Mouse (Mus musculus) gastrocnemius, postnatal 10 days (tissue): ENCODE results near the gene Col12a1. TPM values are rescaled to one million over a fixed set of nuclear protein-coding genes. Genes with fewer than 3 reads are reported as not detected.
"Not testable (repeated sequence)": the region's sequence is repeated elsewhere in the genome, so short reads cannot be mapped to it uniquely, and the experiment has no call there.

ENCODE experiments used
- DNase-seq: peaks from one replicate; pipeline ENCODE4 v3.0.0; 2021; ENCODE audit warnings: mixed read lengths
- total RNA-seq, 2 experiments: library from RNA; stranded (reverse); gene quantifications; 2 replicates each; pipeline ENCODE4 v1.2.3; 2021

Col12a1 gene
- total RNA-seq, 2 experiments from 2014 or later: 95.2 to 143 TPM

DNA sequence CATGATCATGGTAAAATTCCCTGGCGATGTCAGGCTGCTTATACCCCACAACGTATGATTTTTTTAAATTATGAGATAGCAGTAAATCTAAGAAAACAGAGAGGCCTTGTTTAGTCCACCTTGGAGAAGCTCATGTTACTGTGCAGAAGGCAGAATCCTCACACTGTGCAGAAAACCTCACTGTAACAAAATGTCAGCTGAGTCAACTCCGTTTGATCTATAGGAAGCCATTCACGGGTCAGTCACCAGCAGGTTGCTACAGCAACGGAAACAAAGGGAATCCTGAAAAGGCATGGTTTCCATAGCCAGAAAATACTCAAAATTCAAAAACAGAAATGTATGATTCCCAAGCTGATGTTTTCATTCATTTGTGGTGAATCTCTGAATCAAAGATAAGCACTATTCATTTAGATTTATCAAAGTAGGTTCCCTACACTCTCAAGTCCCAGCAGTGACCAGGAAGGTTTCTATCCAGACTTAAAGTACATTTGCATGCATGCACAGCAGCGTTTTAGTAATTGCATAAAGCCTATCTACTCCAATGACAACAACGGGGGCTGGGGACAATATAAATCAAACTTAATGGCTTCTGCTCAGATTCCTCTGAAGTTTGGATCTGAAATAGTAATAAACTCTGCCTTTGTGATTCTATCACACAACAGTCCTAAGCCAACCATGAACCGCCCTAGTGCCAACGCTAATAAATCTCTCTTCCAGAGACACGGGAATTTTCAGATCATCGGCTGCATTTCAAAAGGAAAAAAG is 28.7 kb downstream of the Col12a1 start:
- no peak for DNase-seq

DNA sequence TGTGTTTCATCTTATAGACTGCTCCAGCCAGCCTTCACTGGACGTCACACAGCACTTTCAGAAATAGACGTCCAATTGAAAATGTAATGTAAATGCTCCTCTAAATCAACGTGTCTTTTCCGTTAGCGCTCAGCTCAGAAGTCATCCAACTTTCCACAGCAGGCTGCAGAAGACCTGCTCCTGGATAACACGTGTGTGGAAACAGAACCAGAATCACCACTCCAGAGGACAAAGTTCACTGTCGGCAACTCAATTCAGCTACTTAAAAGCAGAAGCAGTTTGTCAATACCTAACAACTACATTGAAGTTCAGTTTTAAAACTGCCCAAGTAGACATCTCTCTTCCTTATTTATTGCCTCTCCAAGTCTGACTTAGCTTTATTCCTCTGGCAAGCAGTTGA is 29.3 kb downstream of the Col12a1 start:
- DNase-seq: no peak

DNA sequence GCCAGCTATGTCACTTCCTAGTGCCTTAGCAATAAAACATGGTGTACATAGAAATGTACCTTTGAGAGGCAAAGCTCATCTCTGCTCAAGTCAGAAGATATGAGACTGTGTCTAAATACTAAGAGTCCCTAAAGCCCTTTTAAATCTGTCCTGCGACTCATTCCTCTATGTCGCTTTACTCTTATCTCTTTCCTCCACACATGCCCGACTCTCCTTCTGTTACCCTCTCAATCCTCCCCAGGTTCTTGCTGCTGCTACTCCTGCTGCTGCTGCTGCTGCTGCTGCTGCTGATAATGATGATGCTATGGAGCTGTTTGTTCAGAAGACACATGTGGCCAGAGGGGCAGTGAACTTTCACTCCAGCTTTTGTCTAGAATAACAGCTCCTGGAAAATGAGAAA is 31.4 kb downstream of the Col12a1 start:
- no peak for DNase-seq

DNA sequence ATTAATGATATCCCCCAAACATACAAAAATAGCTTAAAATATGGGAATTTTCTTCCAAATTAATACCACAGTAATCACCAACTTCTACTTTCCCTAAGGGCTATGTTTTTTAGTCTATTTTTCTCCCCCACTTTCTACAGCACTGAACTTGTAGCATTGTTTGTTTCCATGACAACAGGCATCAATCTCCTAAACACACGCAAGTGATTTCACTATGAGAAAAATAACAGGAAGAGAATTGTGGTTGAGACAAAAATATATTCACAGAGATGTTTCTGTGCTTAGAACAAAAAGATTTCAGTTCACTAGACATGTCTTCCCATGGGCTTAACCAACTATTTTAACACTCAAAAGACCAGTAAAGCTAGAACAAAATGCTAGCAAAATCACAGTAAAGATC is 32.6 kb downstream of the Col12a1 start:
- no peak for DNase-seq

DNA sequence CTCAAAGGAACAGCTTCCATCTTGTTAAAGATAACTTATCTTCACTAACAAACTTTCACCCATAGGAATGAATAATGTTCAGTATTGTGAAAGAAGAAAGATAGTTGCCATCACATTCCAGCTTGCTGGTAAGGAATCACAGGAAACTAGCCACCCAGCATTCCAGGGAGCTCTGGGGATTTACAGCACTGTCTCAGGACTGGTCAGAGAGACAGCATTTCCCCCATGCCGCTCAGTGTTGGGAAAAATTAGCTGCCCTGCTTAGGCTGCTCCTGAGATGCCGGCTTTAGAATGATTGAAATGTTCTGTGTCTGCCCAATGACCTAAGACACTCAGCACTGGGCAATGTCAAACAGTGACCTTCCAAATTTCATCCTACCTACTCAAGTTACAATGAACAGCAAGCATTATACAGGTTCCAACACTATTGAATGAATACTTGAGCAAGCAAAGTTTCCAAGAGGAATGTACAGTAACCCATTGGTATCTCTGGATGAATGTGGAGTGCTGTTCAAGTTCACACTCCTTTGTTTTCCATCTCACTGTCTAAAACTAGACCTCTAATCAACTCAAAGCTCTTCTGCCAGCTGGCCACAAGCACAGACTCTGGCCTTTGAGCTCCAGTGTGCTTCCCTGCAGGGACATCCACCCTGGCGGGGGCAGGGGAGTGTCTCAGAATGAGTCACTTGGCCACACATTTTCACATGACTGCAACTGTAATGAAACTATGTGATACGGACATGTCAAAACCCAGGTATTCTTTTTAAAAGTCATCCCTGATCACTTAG is 38.0 kb downstream of the Col12a1 start:
- peak; percentile 17 for DNase-seq

DNA sequence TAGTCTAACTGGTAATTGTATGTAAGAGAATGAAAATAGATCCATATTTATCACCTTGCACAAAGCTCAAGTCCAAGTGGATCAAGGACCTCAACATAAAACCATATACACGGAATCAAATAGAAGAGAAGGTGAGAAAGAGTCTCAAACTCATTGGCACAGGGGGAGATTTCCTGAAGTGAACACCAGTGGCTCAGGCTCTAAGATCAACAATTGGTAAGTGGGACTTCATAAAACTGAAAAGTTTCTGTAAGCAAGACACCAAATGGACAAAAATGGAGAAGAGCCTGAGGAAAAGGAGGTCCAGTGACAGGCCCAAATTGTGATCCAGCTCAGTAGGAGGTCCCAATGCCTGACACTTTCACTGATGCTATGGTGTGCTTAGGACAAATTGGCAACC is 49.8 kb downstream of the Col12a1 start:
- DNase-seq: not testable (repeated sequence)

DNA sequence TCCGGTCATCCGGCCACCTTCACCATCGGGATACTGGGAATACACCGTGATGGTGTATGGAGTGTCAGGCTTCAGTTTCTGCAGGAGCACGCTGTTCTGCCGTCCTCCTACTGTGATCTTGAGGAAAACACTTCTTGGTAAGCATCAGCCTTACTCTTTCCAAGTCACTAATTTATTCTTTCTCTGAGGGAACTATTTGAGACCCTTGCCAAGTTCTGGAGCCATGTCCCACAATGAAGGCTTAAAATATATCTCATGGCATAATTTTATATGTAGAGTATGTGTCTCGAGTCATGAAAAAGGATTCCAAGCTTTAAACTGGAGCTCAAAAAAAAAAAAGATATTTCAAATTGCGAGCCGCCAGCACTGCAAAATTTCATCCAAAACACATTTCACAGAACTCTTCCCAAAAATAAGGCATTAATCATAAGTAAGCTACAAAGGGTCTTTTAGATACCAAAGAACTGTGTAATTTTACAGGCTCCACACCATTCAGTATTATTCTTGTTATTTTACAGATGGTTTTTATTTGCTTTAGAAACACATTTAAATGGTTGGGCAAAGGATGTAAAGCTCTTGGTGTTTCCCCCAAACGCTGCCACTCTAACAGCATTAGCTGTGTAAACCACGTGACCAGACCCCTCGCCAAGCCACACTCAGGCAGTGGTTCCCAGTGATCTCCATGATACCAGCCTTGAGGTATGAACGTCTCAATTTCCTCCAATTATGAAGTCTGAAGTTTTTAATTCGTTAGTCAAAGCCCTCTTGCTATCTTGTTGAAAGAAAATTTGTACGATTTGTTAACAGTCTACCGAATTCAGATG is 65.1 kb downstream of the Col12a1 start:
- no peak for DNase-seq

DNA sequence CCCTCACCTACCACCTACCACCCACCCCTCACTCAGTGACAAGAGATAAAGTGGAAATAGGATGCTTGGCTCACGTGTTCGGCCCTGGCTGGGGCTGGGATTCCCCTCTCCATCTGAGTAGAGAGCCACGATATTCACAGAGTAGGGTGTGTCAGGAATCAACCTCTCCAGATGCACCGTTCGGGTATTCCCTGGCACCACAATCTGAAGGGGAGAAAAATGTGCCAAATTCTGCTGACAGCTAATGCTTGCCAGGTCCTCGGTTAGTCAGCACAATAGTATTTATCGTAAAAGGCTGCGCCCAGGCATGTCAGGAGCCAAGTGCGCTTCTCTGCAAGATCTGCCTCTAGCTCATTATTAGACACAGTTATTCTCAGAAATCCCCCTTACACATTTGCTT is 70.0 kb downstream of the Col12a1 start:
- DNase-seq: no peak

DNA sequence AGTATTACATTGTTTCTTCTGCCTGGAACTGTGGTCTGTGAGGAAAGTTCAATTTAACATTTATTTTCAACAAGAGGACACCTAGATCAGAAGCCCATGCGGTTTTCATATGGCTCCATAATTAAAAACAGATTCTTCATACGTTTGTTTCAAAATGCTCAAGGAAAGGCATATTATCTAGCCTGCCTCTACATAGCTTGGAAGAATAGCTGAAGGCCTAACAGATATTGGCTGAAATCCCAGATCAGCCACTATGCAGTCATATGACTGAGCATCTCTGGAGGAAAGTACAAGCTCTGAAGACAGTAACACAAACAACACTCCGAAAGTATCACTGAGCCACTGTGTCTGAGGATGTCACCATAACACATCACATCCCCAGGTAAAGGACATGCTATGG is 72.9 kb downstream of the Col12a1 start:
- no peak for DNase-seq

DNA sequence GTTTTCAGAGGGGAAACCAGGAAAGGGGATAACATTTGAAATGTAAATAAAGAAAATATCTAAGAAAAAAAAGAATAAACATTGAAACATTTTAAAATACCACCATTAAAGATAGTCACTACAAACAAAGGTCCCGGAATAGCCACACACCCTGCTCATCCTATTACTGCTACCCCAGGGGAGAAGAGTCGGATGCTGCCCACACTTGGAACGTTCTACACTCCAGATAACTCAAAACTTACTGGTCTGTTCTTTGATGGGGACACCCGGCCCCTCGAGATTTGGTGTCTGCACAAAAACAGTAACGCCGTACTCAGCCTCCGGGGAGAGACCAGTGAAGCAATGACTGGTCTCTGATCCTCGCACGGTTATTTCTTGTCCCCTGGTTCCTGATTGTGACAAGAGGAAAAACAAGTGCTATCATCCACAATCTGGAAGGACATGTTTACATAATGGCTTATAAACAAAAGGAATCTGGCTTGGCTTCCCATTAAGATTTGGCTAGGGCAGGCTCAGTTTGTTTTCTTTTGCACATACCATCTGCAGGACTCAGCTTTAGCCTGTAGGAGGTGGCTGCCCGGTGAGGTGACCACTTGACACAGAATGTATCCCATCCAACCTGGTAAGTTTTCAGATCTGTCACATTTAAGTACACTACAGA is 79.1 kb downstream of the Col12a1 start:
- DNase-seq: no peak

DNA sequence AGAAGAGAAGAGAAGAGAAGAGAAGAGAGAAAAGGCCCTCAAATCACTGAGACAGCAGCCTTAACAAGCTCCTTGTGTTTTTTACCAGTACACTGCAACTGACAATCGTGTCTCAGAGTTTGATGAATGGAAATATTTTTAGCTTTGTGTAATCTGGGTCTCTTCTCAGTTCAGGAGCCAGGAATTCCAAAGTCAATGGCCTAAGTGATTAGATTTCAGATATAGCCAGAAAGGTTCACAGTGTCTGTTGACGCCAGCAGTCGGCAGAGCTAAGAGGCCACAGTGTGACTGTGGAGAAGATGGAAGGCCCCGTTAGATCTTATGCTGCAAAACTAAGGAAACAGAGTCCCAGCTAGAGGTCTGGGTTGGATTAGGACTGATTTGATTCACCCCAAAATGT is 80.8 kb downstream of the Col12a1 start:
- DNase-seq: no peak

DNA sequence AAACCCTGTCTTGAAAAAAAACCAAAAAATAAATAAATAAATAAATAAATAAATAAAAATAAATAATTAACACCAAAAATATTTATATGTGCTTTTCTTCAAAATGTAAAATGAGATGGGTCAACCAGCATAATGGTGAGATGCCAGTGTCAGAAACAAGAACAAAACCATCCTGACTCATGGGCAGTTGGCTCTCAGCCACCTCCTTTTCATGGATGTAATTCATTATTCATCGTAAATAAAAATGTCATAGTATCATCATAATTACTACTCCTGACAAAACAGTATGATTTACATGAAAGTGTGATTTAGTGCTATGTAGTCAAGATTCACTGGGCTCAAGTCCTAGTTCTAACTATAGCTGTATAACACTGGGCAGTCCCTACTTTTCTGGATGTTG is 84.6 kb downstream of the Col12a1 start:
- DNase-seq: no peak

DNA sequence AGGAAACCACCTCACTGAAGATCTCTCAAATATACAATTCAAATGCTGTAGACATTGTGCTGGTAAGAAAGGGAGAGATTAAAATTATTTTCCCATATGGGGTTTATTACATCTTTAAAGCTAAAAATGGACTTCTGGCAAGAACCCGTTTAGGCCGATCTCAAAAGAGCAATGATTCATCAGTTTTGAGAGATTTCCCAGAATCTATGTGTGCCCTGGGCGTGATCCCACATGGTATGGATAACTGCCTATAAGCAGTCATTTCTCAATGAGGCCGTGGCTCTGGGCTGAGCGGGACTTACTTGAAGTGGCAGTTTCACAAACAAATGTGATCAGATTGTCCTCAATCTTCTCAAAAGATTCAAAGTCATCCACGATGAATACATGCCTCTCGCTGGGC is 87.4 kb downstream of the Col12a1 start:
- DNase-seq: no peak

DNA sequence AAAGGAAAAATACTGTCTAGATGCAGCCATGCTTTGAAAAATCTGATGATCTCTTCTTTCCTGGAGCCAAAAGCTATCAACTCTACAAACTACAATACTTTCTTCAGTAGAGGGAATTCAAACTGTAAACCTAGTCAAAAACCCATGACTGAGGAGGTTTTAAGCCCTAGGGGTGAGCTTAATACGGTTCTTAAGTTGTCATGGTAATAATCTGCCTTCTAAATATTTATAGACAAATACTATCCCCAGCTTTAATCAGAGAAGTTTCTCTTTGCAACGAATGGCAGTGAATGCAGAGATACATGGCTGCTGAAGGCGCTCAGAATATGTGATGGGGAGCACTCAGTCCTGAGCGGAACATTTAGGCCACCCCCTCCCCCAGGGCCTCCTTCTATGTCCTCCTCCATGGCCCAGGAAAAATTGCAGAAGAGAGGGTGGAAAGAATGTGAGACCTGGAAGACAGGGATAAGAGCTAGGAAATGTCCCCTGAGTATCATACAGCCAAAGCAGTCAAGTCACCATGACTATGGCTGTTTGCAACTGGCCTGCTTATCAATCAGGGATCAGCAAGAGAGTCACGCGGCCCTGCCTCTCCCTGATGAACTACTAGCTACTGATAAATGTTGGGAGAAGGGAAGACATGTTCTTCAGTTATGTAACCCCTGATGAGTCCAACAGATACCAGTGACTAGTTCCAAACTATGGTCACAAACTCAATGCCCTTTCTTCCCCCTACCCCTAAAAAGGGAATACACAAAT is 99.6 kb downstream of the Col12a1 start:
- DNase-seq: no peak

DNA sequence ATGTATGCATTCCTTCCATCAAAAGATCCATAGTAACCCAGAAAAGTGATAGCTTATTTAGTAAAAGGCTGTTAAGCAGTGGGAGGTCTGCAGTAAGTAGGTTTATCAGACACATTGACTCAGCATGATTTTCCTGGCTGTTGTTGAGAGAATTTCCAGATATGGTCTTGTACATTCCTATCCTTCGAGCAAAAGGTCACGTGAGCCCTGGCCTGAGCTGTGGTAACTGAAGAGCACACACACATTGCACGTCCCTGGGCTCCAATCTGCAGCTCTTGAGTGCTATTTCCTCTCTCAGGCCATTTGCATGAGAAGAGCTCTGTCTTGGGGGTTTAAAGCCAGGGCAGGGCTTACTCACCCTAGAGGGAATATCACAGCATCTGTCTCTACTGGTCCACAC is 101.3 kb downstream of the Col12a1 start:
- no peak for DNase-seq

DNA sequence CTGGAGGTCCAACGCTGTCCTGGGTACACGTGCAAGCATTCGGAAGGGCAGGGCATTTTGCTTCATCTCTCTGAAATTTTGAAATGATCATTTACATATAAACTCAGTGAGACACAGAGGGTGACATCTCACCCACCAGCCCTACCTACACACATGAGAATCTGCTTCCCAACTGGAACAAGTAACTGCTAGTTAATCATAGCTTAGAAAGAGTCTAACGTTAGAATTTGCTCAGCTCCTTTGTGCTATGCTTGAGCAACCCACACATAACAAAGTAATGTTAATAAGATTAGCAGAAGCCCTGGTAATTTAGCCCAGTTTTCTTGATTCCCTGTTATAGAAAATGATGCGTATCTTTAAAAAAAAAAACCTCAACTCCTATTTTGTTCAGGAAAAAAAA is 102.6 kb downstream of the Col12a1 start:
- no peak for DNase-seq

DNA sequence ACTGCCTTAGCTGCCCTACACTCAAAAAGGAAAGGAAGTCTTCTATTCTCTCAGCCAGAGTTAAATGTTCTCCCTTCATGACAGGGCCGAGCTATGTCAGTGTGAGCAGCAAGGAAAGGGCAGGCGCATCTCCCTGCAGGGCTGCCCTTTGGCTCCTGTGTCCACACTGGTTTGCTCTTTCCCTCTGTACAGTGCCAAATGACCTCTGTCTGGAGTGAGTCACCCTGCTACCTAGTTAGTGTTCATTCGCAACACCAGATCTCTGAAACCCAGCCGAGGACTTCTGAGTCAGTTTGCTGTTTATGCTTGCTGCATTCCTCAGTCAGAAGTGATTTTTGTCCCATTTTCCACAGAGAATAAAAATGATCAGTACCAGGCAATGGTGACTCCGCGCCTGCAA is 108.3 kb downstream of the Col12a1 start:
- DNase-seq: peak; percentile 13

DNA sequence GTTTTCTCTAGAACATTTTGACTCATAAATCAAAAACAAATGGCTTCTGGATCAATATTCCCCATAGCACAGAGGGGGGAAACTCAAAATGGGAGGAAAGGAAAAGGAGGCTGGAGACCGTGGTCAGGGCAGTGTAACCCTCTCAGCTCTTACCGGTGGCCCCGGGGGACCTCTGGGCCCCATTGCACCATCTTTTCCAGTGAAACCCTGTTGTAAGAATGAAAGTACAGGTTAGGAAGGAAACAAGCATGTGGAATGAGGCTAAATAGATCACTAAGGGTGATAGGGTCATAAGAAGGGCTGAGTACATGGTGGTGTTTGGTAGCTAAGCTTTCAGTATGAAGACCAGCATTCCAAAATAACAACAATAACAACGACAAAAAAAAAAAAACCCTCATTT is 109.0 kb downstream of the Col12a1 start:
- DNase-seq: no peak

DNA sequence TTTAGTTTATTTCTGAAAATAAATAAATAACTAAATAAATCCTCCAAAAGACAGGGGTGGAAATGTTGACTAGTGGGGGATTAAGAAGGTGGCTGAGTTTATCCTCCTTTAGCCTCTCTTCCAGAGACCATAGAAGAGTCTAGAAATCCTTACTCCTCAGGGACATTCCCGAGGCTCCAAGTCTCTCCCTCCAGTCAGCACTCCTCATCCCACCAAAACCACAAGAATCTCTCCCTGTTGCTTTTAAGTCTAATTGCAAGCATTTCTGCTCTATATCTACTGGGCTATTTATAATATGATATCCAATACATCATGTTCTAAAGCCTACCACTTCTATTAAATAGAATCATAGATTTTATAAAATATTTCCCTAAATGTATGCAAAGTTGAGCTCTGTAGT is 109.8 kb downstream of the Col12a1 start:
- no peak for DNase-seq

DNA sequence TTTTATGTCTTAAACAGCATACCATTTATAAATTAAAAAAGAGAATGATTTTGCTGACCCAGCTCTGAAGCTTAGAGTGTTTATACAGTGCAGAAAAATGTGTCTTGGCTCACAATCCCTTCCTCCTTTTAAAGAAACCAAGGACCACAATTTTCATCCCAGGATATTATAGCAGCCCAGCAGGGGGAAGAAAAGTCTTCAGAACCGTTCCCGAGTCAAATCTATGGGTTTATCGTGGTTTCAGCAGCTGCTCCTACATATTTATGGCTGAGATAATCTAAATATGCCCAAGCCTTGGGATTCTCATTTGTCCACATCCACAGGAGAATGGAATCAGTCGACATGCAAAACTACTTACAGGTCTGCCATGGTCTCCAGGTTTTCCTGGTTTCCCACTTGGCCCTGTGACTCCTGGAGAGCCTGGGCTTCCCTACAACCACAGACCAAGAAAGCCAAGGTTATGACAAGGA is 110.5 kb downstream of the Col12a1 start:
- no peak for DNase-seq

DNA sequence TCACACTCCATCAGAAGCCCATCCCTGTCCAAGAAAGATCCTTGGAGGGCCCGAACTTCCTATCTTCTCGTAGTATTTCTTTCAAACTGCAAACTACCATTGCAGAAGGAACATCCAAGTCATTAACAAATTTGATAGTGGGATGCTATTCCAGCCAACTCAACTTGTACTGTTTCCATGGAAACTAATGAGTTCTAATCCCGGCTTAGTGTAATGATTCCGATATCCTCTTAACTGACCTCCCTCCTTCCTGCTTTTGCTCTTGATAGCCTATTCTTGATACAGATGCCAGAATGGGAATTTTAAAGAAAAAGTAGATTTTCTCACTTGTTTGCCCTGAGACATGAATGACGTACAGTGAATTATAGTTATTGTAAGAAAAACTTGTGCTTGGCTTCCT is 112.5 kb downstream of the Col12a1 start:
- DNase-seq: no peak

DNA sequence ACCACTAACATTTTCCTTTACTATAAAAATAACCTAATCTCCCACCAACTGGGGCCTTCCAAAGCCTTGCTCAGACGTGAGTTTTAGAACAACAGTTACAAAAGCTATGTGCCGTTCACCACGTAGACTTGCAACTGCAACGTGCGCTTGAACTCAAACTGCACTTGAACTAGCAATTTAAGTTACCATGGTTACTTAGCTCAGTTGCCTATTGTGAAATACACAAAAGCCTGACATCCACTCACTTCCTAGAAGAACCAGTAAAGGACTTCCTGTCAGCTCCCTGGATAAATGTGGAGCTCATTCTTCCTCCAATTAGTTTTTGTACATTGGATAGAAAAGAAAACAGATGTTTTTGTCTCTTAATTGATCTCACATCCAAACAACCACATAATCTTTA is 112.9 kb downstream of the Col12a1 start:
- DNase-seq: no peak
